Mouse (Mus musculus): ENCODE results near the gene Cabp1.
A peak's percentile ranks its signal among the peaks of the same experiment; 100 is the strongest.

Cabp1 gene

DNA sequence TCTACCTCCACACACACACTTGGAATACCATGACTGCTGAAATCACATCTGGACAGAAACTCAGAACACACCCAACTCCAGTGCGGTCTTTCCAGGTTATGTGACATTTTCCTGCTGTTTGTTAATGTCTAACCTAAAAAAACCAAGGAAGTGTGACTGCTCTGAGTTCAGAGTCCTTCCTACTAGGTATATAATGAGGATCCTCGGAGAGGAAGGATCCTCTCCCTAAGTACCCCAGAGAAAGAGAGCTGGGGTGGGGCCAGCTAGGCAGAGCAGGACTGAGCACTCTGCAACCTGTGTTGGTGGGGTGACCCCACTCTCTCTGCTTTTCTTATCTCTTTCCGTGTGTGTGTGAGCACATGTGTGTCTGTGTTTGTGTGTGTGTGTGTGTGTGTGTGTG is 46.8 kb downstream of the Cabp1 start:
- H3K27me3 ChIP-seq (ENCODE audit: insufficient read depth, low read length): no peaks in the 10 kb centered on the region
- H3K9me3 ChIP-seq (ENCODE audit: low read length): no peaks in the 10 kb centered on the region
- TF ChIP-seq NANOG (IDR thresholded peaks at IDR 0.05; ENCODE audit: borderline replicate concordance, low read length) (no peak), CTCF (conservative IDR thresholded peaks at IDR 0.05; ENCODE audit: low read length) (no peak), POU5F1 (IDR thresholded peaks at IDR 0.05; ENCODE audit: borderline replicate concordance, low read length) (no peak)
- H3K4me3 ChIP-seq (replicated peaks; ENCODE audit: low read length): no peak overlapping the region
- peaks cover 97% of the 10 kb centered on the region for H3K36me3 ChIP-seq (ENCODE audit: insufficient read depth, low read length)
- peaks cover 95% of the 10 kb centered on the region for H3K4me1 ChIP-seq (replicated peaks; ENCODE audit: low read depth, low read length)

- H3K9me3 ChIP-seq (ENCODE audit: low read length): no peaks in the 10 kb centered on the region
- H3K4me3 ChIP-seq (replicated peaks; ENCODE audit: low read length): 0 out of 2 replicates have a peak overlapping the region, but pooled peaks have one; percentile 1
- TF ChIP-seq NANOG (IDR thresholded peaks at IDR 0.05; ENCODE audit: borderline replicate concordance, low read length) (no peak), POU5F1 (IDR thresholded peaks at IDR 0.05; ENCODE audit: borderline replicate concordance, low read length) (no peak), CTCF (conservative IDR thresholded peaks at IDR 0.05; ENCODE audit: low read length) (no peak)
- no peaks in the 10 kb centered on the region for H3K27me3 ChIP-seq (ENCODE audit: insufficient read depth, low read length)
- peaks cover 95% of the 10 kb centered on the region for H3K36me3 ChIP-seq (ENCODE audit: insufficient read depth, low read length)
- H3K4me1 ChIP-seq (replicated peaks; ENCODE audit: low read depth, low read length): peaks cover 95% of the 10 kb centered on the region
These were observed 47.4 kb downstream of the Cabp1 start for GRCm38 (mm10) chr5:115146747-115147130.

DNA sequence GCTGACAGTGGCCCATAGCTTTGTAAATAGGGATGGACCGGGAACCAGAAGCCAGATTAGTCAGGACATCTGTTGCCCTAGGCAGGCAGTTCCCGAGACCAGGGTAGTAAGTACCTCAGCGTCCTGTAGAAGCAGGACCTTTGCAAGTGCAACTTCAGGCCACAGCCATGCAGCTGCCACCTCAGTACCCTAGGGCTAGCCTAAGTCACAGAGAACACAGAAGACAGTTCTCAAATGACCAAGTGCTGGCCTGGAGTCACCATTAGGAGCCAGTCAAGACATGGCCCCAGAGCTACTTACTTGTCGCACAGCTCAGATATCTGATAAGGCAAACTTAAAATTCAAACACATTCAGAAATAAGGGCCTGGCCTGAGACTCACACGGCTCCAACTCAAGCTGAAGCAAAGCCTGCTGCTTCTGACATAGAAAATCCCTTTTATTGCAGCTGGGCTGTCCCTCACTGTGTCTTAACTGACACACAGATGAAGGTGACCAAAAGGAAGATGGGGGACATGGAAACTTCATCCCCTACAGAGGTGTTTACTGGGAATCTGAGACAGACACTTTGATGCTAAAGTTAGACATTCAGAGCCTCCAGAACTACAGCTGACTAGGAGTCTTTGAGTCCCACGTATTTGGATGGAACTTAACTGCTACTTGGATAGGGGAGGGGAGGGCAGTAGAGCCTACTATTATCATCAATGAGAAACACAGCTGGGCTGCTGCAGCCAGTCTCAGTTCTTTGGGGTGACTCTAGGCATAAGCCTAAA is 48.0 kb downstream of the Cabp1 start:
- TF ChIP-seq NANOG (IDR thresholded peaks at IDR 0.05; ENCODE audit: borderline replicate concordance, low read length): no peak
- peaks cover 89% of the 10 kb centered on the region for H3K36me3 ChIP-seq (ENCODE audit: insufficient read depth, low read length)
- peaks cover 95% of the 10 kb centered on the region for H3K4me1 ChIP-seq (replicated peaks; ENCODE audit: low read depth, low read length)
- H3K9me3 ChIP-seq (ENCODE audit: low read length): no peaks in the 10 kb centered on the region
- H3K27me3 ChIP-seq (ENCODE audit: insufficient read depth, low read length): no peaks in the 10 kb centered on the region
- peak overlapping the region; percentile 39 for H3K4me3 ChIP-seq (replicated peaks; ENCODE audit: low read length)

- Histone ChIP-seq H3K9me3 (ENCODE audit: low read length) (no peaks in the 10 kb centered on the region), H3K4me1 (replicated peaks; ENCODE audit: low read depth, low read length) (peaks cover 95% of the 10 kb centered on the region), H3K36me3 (ENCODE audit: insufficient read depth, low read length) (peaks cover 82% of the 10 kb centered on the region), H3K27me3 (ENCODE audit: insufficient read depth, low read length) (no peaks in the 10 kb centered on the region), H3K4me3 (replicated peaks; ENCODE audit: low read length) (peak overlapping the region; percentile 41)
- no peak for TF ChIP-seq CTCF (conservative IDR thresholded peaks at IDR 0.05; ENCODE audit: low read length)
- TF ChIP-seq POU5F1 (IDR thresholded peaks at IDR 0.05; ENCODE audit: borderline replicate concordance, low read length): no peak
- peak; percentile 32; the same call in 1 of the 2 replicates for TF ChIP-seq NANOG (IDR thresholded peaks at IDR 0.05; ENCODE audit: borderline replicate concordance, low read length)
These were observed 48.8 kb downstream of the Cabp1 start for GRCm38 (mm10) chr5:115145253-115145968.

DNA sequence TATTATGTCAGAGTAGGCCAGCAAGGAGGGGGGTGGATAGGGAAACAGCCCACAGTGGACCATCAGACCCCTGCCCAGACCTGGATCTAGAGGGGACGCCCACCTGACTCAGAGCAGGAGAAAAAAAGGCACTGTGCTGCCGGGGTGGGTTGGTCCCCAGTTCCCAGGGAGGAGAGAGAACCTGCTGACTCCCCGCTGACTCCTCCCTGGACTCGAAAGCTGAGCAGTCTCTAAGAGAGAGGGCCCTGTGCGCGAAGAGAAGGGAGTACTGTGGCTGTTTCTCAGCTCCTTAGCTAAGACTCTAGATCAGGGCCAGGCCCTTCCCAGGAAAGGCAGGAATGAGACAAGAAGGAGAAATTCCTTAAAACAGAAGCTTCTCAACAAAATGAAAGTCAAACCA is 49.7 kb downstream of the Cabp1 start:
- no peaks in the 10 kb centered on the region for H3K9me3 ChIP-seq (ENCODE audit: low read length)
- H3K4me1 ChIP-seq (replicated peaks; ENCODE audit: low read depth, low read length): peaks cover 94% of the 10 kb centered on the region
- peak overlapping the region; percentile 41; the same call in 1 of the 2 replicates for H3K4me3 ChIP-seq (replicated peaks; ENCODE audit: low read length)
- no peaks in the 10 kb centered on the region for H3K27me3 ChIP-seq (ENCODE audit: insufficient read depth, low read length)
- peaks cover 72% of the 10 kb centered on the region for H3K36me3 ChIP-seq (ENCODE audit: insufficient read depth, low read length)
- TF ChIP-seq POU5F1 (IDR thresholded peaks at IDR 0.05; ENCODE audit: borderline replicate concordance, low read length) (no peak), CTCF (conservative IDR thresholded peaks at IDR 0.05; ENCODE audit: low read length) (no peak), NANOG (IDR thresholded peaks at IDR 0.05; ENCODE audit: borderline replicate concordance, low read length) (no peak)

DNA sequence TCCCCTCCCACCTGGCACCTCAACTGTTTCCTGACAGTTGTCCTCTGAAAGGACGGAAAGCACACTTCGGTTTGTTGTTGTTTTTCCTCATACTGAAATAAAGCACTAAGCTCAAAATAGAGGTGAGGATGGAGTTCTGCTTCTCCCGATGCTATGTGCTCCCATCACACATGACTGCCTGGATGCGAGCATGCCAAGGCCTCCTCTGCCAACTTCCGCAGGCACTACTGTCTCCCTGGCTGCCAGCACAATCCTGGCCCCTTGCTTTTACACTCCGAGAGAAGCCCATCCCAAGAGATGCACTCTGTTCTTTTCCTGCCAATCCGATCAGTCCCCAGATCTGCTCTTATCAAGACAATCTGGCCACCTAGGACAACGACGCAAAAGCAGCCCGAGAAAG is 50.6 kb downstream of the Cabp1 start:
- TF ChIP-seq POU5F1 (IDR thresholded peaks at IDR 0.05; ENCODE audit: borderline replicate concordance, low read length) (no peak), CTCF (conservative IDR thresholded peaks at IDR 0.05; ENCODE audit: low read length) (no peak), NANOG (IDR thresholded peaks at IDR 0.05; ENCODE audit: borderline replicate concordance, low read length) (no peak)
- H3K4me3 ChIP-seq (replicated peaks; ENCODE audit: low read length): no peak overlapping the region
- peaks cover 94% of the 10 kb centered on the region for H3K4me1 ChIP-seq (replicated peaks; ENCODE audit: low read depth, low read length)
- H3K9me3 ChIP-seq (ENCODE audit: low read length): no peaks in the 10 kb centered on the region
- H3K27me3 ChIP-seq (ENCODE audit: insufficient read depth, low read length): no peaks in the 10 kb centered on the region
- H3K36me3 ChIP-seq (ENCODE audit: insufficient read depth, low read length): peaks cover 65% of the 10 kb centered on the region

GRCm38 (mm10) chr5:115142166-115142697 is 51.9 kb downstream of the Cabp1 start:
- Histone ChIP-seq H3K9me3 (ENCODE audit: low read length) (no peaks in the 10 kb centered on the region), H3K4me1 (replicated peaks; ENCODE audit: low read depth, low read length) (peaks cover 81% of the 10 kb centered on the region), H3K27me3 (ENCODE audit: insufficient read depth, low read length) (peaks cover 3% of the 10 kb centered on the region; the same call in 1 of the 2 replicates), H3K4me3 (replicated peaks; ENCODE audit: low read length) (no peak overlapping the region), H3K36me3 (ENCODE audit: insufficient read depth, low read length) (peaks cover 52% of the 10 kb centered on the region)
- TF ChIP-seq NANOG (IDR thresholded peaks at IDR 0.05; ENCODE audit: borderline replicate concordance, low read length): no peak

DNA sequence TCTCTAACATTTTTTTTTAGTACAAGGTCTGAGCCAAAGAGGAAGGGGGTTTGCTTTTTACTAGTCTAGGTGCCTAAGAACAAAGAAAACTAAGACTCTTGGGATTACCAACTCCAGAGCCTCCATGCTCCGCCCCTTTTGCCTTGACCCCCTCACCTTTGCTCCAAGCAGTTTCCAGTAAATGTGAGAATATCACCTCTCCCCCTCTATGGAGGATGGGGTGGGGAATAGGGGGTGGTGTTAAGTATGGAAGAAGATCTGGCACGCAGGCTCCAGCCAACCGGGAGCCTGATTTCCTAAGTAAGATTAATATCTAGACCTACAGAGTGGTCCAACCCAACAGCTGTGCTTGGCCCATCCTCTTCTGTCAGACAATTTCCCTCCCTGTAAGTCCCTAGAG is 53.5 kb downstream of the Cabp1 start:
- peaks cover 3% of the 10 kb centered on the region; the same call in 1 of the 2 replicates for H3K27me3 ChIP-seq (ENCODE audit: insufficient read depth, low read length)
- H3K4me1 ChIP-seq (replicated peaks; ENCODE audit: low read depth, low read length): peaks cover 66% of the 10 kb centered on the region
- no peak for TF ChIP-seq POU5F1 (IDR thresholded peaks at IDR 0.05; ENCODE audit: borderline replicate concordance, low read length)
- no peak for TF ChIP-seq CTCF (conservative IDR thresholded peaks at IDR 0.05; ENCODE audit: low read length)
- TF ChIP-seq NANOG (IDR thresholded peaks at IDR 0.05; ENCODE audit: borderline replicate concordance, low read length): peak; percentile 14; the same call in 1 of the 2 replicates
- peaks cover 37% of the 10 kb centered on the region for H3K36me3 ChIP-seq (ENCODE audit: insufficient read depth, low read length)
- H3K4me3 ChIP-seq (replicated peaks; ENCODE audit: low read length): 0 out of 2 replicates have a peak overlapping the region, but pooled peaks have one; percentile 29
- 0 out of 2 replicates have a peak, but pooled peaks cover 4% of the 10 kb centered on the region for H3K9me3 ChIP-seq (ENCODE audit: low read length)

Data from E14TG2a.4 (cell line).